Mouse (Mus musculus) liver, embryonic 15.5 days (tissue): ENCODE measurements at regions not wholly inside any gene's neighbourhood (a gene's known extent, or its start where the extent isn't known, plus 50 kb on each side); places are given as distances from the start of the nearest gene placed in this dataset.

Experiments
- ATAC-seq: fragments of 200-750 bp; cut with Nextera tagmentation; 2 replicates; pipeline ENCODE4 v1.8.0; 2017; ENCODE audit warnings: moderate number of reproducible peaks, mild to moderate bottlenecking, moderate library complexity; ENCODE audit not compliant: insufficient read depth
- H3K27ac ChIP-seq: fragments of 300-500 bp; sonication (generic); replicated peaks from 2 replicates; pipeline ENCODE4 v1.5.1; 2015; ENCODE audit warnings: mild to moderate bottlenecking, inconsistent platforms
- H3K27me3 ChIP-seq: fragments of 300-500 bp; sonication (generic); 2 replicates; pipeline ENCODE4 v1.6.1; 2015; ENCODE audit warnings: mild to moderate bottlenecking, inconsistent platforms
- H3K36me3 ChIP-seq: fragments of 300-500 bp; sonication (generic); replicated peaks from 2 replicates; pipeline ENCODE4 v1.6.1; 2015; ENCODE audit warnings: moderate library complexity, mild to moderate bottlenecking, inconsistent platforms
- H3K4me1 ChIP-seq: fragments of 300-500 bp; sonication (generic); replicated peaks from 2 replicates; pipeline ENCODE4 v1.6.1; 2015; ENCODE audit warnings: inconsistent platforms
- H3K4me2 ChIP-seq: fragments of 300-500 bp; sonication (generic); 2 replicates; pipeline ENCODE4 v1.6.1; 2015; ENCODE audit warnings: moderate library complexity, mild to moderate bottlenecking, inconsistent platforms
- H3K4me3 ChIP-seq: fragments of 300-500 bp; sonication (generic); replicated peaks from 2 replicates; pipeline ENCODE4 v1.5.1; 2015; ENCODE audit warnings: mild to moderate bottlenecking, inconsistent platforms
- H3K9ac ChIP-seq: fragments of 300-500 bp; sonication (generic); 2 replicates; pipeline ENCODE4 v1.6.1; 2015; ENCODE audit warnings: moderate library complexity, mild to moderate bottlenecking, inconsistent platforms
- H3K9me3 ChIP-seq: fragments of 300-500 bp; sonication (generic); replicated peaks from 2 replicates; pipeline ENCODE4 v1.6.1; 2016; ENCODE audit warnings: inconsistent platforms
- WGBS: fragments of 180-500 bp; shearing (Covaris S2); methylation state at CpG from one replicate; pipeline ENCODE4 v1.1.7; 2015; ENCODE audit warnings: mixed read lengths; ENCODE audit not compliant: insufficient replicate concordance; 5-methylcytosine and 5-hydroxymethylcytosine counted together

- H3K27me3 ChIP-seq, result no peaks in the 10 kb centered on the region
- H3K4me2 ChIP-seq, result no peak overlapping the region
- no peak for ATAC-seq
- no peak overlapping the region for H3K27ac ChIP-seq
- WGBS, result 71% methylated on average over 5 of the region's 5 CpGs
- H3K36me3 ChIP-seq, result no peaks in the 10 kb centered on the region
- no peak overlapping the region for H3K4me3 ChIP-seq
- H3K9ac ChIP-seq, result no peak overlapping the region
- H3K9me3 ChIP-seq, result no peaks in the 10 kb centered on the region
- no peaks in the 10 kb centered on the region for H3K4me1 ChIP-seq
Observed at GRCm38 (mm10) chr3:131886470-131886869, 198.6 kb upstream of the Dkk2 start.

GRCm38 (mm10) chr3:131886984-131887383 is 198.1 kb upstream of the Dkk2 start:
- no peaks in the 10 kb centered on the region for H3K27me3 ChIP-seq
- H3K36me3 ChIP-seq, result no peaks in the 10 kb centered on the region
- no peaks in the 10 kb centered on the region for H3K9me3 ChIP-seq
- no peaks in the 10 kb centered on the region for H3K4me1 ChIP-seq
- H3K4me3 ChIP-seq, result no peak overlapping the region
- no peak overlapping the region for H3K4me2 ChIP-seq
- H3K27ac ChIP-seq, result no peak overlapping the region
- WGBS, result 76% methylated on average over 8 of the region's 8 CpGs
- ATAC-seq, result no peak
- H3K9ac ChIP-seq, result no peak overlapping the region

- Histone ChIP-seq H3K36me3 (no peaks in the 10 kb centered on the region), H3K9ac (no peak overlapping the region), H3K4me3 (no peak overlapping the region), H3K9me3 (no peaks in the 10 kb centered on the region), H3K27ac (no peak overlapping the region), H3K4me2 (no peak overlapping the region), H3K4me1 (no peaks in the 10 kb centered on the region), H3K27me3 (no peaks in the 10 kb centered on the region)
- no peak for ATAC-seq
- WGBS, result 49% methylated on average over 4 of the region's 4 CpGs
Observed at GRCm38 (mm10) chr3:131887670-131888069, 197.4 kb upstream of the Dkk2 start.

- 58% methylated on average over 7 of the region's 7 CpGs for whole genome bisulfite sequencing
- Histone ChIP-seq H3K27ac (no peak overlapping the region), H3K9me3 (no peaks in the 10 kb centered on the region), H3K4me3 (no peak overlapping the region), H3K27me3 (no peaks in the 10 kb centered on the region), H3K9ac (no peak overlapping the region), H3K36me3 (no peaks in the 10 kb centered on the region), H3K4me1 (no peaks in the 10 kb centered on the region), H3K4me2 (no peak overlapping the region)
- ATAC-seq, result 0 out of 2 replicates have a peak, but pooled peaks have one; percentile 40
Observed at GRCm38 (mm10) chr3:131891941-131892340, 193.2 kb upstream of the Dkk2 start.

- no peak overlapping the region for H3K4me3 ChIP-seq
- H3K4me2 ChIP-seq, result no peak overlapping the region
- H3K27ac ChIP-seq, result no peak overlapping the region
- no peaks in the 10 kb centered on the region for H3K36me3 ChIP-seq
- H3K9ac ChIP-seq, result no peak overlapping the region
- H3K9me3 ChIP-seq, result no peaks in the 10 kb centered on the region
- no peak for ATAC-seq
- H3K27me3 ChIP-seq, result no peaks in the 10 kb centered on the region
- no peaks in the 10 kb centered on the region for H3K4me1 ChIP-seq
- WGBS, result 61% methylated on average over 16 of the region's 16 CpGs
Observed at GRCm38 (mm10) chr3:131893061-131893804, 191.9 kb upstream of the Dkk2 start.

DNA sequence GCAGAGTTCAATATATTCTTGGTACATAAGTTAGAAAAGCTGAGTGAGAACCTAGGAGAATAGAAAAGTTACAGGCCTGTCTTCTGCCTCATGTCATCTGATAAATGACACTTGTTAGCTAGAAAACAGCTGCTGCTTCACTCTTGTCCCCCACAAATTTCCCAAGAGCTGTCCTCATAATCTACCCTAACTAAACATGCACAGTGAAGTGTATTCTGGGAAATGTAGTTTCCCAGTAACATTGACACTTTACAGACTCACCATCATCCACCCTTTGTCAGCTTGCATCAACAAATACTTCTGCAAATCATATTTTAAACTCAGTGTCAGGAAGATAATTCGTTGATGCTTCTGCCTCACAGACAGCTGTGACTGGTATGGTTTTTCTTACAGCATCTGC is 190.0 kb upstream of the Dkk2 start:
- whole genome bisulfite sequencing, result 31% methylated on average over 1 of the region's 1 CpGs
- Histone ChIP-seq H3K36me3 (no peaks in the 10 kb centered on the region), H3K9ac (no peak overlapping the region), H3K4me1 (no peaks in the 10 kb centered on the region), H3K4me2 (no peak overlapping the region), H3K4me3 (no peak overlapping the region), H3K27me3 (no peaks in the 10 kb centered on the region), H3K9me3 (no peaks in the 10 kb centered on the region), H3K27ac (no peak overlapping the region)
- ATAC-seq, result no peak

DNA sequence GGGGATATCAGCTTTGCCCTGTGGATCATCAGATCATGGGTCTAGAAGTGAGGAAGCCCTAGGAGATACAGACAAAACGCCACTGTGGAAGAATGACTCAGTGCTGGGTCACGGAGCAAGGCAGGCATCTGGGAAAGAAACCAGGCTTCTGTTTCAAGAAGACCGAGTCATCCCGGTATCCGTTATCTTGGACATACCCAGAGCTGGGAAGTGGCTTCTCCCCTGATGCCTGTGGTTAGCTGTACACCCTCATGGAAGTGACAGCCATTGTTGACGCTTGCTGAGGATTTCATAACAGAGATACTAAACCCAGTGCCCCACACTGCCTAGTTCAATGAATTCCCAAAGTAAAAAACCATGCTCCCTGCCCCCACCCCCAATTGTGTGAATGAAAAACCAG is 171.6 kb upstream of the Dkk2 start:
- no peaks in the 10 kb centered on the region for H3K27me3 ChIP-seq
- no peak for ATAC-seq
- H3K4me1 ChIP-seq, result no peaks in the 10 kb centered on the region
- H3K9ac ChIP-seq, result no peak overlapping the region
- H3K9me3 ChIP-seq, result no peaks in the 10 kb centered on the region
- no peak overlapping the region for H3K4me2 ChIP-seq
- no peaks in the 10 kb centered on the region for H3K36me3 ChIP-seq
- H3K4me3 ChIP-seq, result no peak overlapping the region
- 54% methylated on average over 6 of the region's 6 CpGs for WGBS
- no peak overlapping the region for H3K27ac ChIP-seq

DNA sequence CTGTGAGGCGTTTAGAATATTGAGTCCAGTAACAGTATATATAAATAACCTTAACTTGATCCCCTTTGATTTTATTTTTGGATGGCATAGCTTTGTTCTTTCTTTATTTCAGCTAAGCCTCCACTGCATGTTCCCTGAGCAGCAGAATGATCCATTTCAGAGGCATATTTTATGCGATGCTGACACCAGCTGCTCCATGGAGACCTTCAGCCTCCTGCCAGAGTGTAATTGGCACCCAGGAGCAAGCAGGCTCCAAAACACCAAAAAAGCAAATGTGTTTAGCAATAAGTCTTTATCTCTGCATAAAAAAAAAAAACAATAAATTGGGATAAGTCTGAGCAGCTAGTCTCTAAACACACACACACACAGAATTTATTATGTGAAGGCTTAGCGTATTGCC is 170.7 kb upstream of the Dkk2 start:
- no peaks in the 10 kb centered on the region for H3K27me3 ChIP-seq
- 72% methylated on average over 3 of the region's 3 CpGs for WGBS
- no peak overlapping the region for H3K4me3 ChIP-seq
- H3K36me3 ChIP-seq, result no peaks in the 10 kb centered on the region
- no peak overlapping the region for H3K9ac ChIP-seq
- no peak overlapping the region for H3K27ac ChIP-seq
- H3K9me3 ChIP-seq, result no peaks in the 10 kb centered on the region
- H3K4me1 ChIP-seq, result no peaks in the 10 kb centered on the region
- no peak for ATAC-seq
- H3K4me2 ChIP-seq, result no peak overlapping the region

DNA sequence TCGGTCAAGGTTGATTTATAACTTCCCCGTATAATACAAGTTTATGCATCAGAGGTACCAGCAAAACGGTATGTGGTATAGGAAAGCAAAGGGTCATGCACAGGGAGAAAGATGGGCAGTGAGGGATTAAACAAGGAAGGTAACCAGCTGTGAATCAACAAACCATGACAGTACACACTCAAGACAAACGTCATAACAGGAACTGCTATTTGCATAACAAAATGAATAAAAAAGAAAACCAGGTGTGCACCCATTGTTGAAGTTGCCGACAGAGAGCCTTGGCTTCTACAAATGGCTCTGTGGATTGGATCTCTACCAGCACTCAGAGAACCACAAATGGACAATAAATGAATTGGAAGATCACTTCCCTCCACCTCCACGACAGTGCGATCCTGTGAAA is 170.1 kb upstream of the Dkk2 start:
- no peaks in the 10 kb centered on the region for H3K36me3 ChIP-seq
- no peak for ATAC-seq
- H3K27me3 ChIP-seq, result no peaks in the 10 kb centered on the region
- no peaks in the 10 kb centered on the region for H3K9me3 ChIP-seq
- H3K4me1 ChIP-seq, result no peaks in the 10 kb centered on the region
- H3K4me2 ChIP-seq, result no peak overlapping the region
- no peak overlapping the region for H3K27ac ChIP-seq
- H3K4me3 ChIP-seq, result no peak overlapping the region
- WGBS, result 70% methylated on average over 7 of the region's 7 CpGs
- no peak overlapping the region for H3K9ac ChIP-seq

GRCm38 (mm10) chr3:131917734-131918534 is 167.2 kb upstream of the Dkk2 start:
- Histone ChIP-seq H3K27ac (no peak overlapping the region), H3K36me3 (no peaks in the 10 kb centered on the region), H3K4me2 (no peak overlapping the region), H3K4me3 (no peak overlapping the region), H3K9ac (no peak overlapping the region), H3K4me1 (no peaks in the 10 kb centered on the region), H3K9me3 (no peaks in the 10 kb centered on the region), H3K27me3 (no peaks in the 10 kb centered on the region)
- 69% methylated on average over 13 of the region's 13 CpGs for WGBS
- ATAC-seq, result no peak

DNA sequence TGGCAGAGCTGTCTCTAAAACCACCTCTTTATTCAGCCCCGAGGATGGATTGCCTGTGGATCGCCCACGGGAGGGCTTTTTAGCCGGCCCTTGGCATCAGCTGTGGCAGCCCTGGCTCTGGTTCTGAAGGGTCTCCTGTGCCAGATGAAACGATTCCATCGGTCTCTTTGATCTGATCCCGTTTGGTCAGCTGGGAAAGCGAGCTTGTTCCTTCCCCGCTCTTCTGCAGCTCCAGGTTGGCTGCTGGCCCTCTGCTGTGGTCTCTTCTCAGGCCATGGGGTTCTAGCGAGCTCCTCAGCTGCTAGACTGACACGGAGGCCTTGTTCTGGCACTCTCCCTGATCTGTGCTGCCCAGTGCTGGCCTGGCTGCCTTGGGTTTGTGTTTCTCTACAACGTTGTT is 165.6 kb upstream of the Dkk2 start:
- Histone ChIP-seq H3K4me1 (no peaks in the 10 kb centered on the region), H3K9ac (no peak overlapping the region), H3K27me3 (no peaks in the 10 kb centered on the region), H3K27ac (no peak overlapping the region), H3K4me3 (no peak overlapping the region), H3K4me2 (no peak overlapping the region), H3K9me3 (no peaks in the 10 kb centered on the region), H3K36me3 (no peaks in the 10 kb centered on the region)
- ATAC-seq, result no peak
- 55% methylated on average over 12 of the region's 12 CpGs for WGBS
